Mouse (Mus musculus): Measurements from ENCODE around the gene Pnkp. TPM values are rescaled to one million over a fixed set of nuclear protein-coding genes. Genes with fewer than 3 reads are reported as not detected.

Pnkp gene
- total and polyA plus RNA-seq, 2 experiments, result 20.8 to 45.7 TPM

DNA sequence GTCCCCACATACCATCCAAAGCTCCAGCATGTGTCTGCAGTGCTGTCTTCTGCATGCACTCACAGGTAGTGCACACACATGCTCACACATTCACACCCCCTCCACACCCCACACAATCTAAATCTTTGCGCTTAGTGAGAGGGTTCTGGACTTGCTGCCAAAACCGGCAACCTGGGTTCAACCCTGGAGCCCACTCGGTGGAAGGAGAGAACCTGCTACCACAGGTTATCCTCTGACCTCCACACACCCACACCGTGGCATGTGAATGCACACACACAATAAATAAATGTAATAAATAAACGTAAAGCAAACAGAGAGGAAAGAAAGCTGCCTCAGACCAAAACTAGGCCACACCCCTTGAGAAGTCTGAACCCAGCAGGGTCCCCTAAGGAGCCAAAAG lies 9.2 kb upstream of the Pnkp start:
- H3K27me3 ChIP-seq (ENCODE audit: control insufficient read depth, insufficient read depth, low read length), result no peaks in the 10 kb centered on the region
- TF ChIP-seq POLR2A (IDR thresholded peaks at IDR 0.05; ENCODE audit: extremely low read depth, insufficient read depth, low read length) (no peak), CTCF (IDR thresholded peaks at IDR 0.05; ENCODE audit: low read depth, low read length) (no peak)
- WGBS, result 44% methylated on average over 5 of the region's 5 CpGs
- peak overlapping the region; percentile 60 for H3K4me3 ChIP-seq (ENCODE audit: insufficient read depth, low read depth, low read length)
- peaks cover 17% of the 10 kb centered on the region for H3K4me1 ChIP-seq (ENCODE audit: control insufficient read depth, insufficient read depth, low read length)
- H3K36me3 ChIP-seq (ENCODE audit: control insufficient read depth, insufficient read depth, low read length), result peaks cover 17% of the 10 kb centered on the region; the same call in 1 of the 2 replicates
- peak overlapping the region; percentile 49 for H3K9ac ChIP-seq (ENCODE audit: low read depth, low read length)
- H3K79me2 ChIP-seq (ENCODE audit: control insufficient read depth, insufficient read depth, low read length), result peaks cover 22% of the 10 kb centered on the region; the same call in 1 of the 2 replicates
- no peak for DNase-seq (ENCODE audit: extremely low read depth, low read depth, low spot score)
- H3K27ac ChIP-seq (replicated peaks; ENCODE audit: insufficient read depth, low read depth, low read length), result no peak overlapping the region

DNA sequence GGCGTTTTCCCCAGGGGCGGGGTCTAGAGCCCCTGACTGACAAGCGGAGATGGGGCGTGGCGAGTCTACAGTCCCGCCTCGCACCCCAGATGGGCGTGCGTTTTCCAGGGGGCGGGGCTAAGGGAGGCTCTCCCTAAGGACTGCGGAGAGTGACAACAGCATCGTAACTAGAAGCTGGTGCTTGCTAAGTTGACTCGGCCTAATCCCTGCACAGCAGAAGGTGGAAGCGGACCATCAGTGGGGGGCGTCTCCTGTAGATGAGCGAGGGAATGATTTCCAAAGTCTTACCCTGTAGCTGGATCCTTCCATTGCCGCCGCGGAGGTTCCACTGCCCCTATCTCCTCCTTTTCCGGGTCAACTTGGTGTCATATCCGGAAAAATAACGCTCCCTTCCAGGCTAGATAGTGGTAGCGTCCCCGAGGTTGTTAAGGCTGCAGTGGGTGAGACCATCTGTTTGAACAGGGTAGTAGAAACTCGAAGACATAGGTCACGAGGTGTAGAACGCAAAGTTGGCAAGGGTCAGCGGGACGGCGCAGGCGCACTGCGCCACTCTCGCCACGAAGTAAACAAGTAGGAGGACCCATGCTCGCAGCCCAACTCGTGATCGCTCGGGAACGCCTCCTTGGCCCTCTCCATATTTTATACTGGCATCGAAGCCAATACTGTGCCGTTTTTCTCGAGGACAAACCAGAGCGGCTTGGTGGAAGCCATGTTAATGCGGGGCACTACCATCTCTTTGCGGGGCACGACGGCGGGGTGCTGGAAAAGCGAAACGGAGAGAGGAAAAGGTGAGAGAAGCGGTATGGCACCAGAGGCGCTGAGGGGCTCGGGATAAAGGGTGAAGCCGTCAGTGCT lies 8.2 kb upstream of the Pnkp start, which contains the start of the genes Akt1s1 and Tbc1d17:
Gene Akt1s1 (plus strand): TSS at position 431 of the 855 bp plus-strand sequence.
Gene Tbc1d17 (minus strand): TSS at position 519 of the 855 bp plus-strand sequence.
- Histone ChIP-seq H3K36me3 (ENCODE audit: control insufficient read depth, insufficient read depth, low read length) (peaks cover 17% of the 10 kb centered on the region; the same call in 1 of the 2 replicates), H3K27me3 (ENCODE audit: control insufficient read depth, insufficient read depth, low read length) (no peaks in the 10 kb centered on the region), H3K27ac (replicated peaks; ENCODE audit: insufficient read depth, low read depth, low read length) (peak within 1 kb of the TSS; percentile 98), H3K4me1 (ENCODE audit: control insufficient read depth, insufficient read depth, low read length) (peaks cover 23% of the 10 kb centered on the region), H3K79me2 (ENCODE audit: control insufficient read depth, insufficient read depth, low read length) (peaks cover 22% of the 10 kb centered on the region; the same call in 1 of the 2 replicates), H3K9ac (ENCODE audit: low read depth, low read length) (peak within 1 kb of the TSS; percentile 92), H3K4me3 (ENCODE audit: insufficient read depth, low read depth, low read length) (peak within 1 kb of the TSS; percentile 93)
- DNase-seq (ENCODE audit: extremely low read depth, low read depth, low spot score), result peak; percentile 100
- TF ChIP-seq POLR2A (IDR thresholded peaks at IDR 0.05; ENCODE audit: extremely low read depth, insufficient read depth, low read length) (0 out of 2 replicates have a peak, but pooled peaks have one; percentile 62), CTCF (IDR thresholded peaks at IDR 0.05; ENCODE audit: low read depth, low read length) (no peak)
- under 1% methylated on average over 53 of the region's 54 CpGs for WGBS

GRCm38 (mm10) chr7:44849416-44850111 lies 7.4 kb upstream of the Pnkp start:
- Histone ChIP-seq H3K4me1 (ENCODE audit: control insufficient read depth, insufficient read depth, low read length) (peaks cover 23% of the 10 kb centered on the region), H3K27me3 (ENCODE audit: control insufficient read depth, insufficient read depth, low read length) (no peaks in the 10 kb centered on the region), H3K36me3 (ENCODE audit: control insufficient read depth, insufficient read depth, low read length) (peaks cover 13% of the 10 kb centered on the region; the same call in 1 of the 2 replicates), H3K4me3 (ENCODE audit: insufficient read depth, low read depth, low read length) (peak overlapping the region; percentile 93), H3K79me2 (ENCODE audit: control insufficient read depth, insufficient read depth, low read length) (peaks cover 22% of the 10 kb centered on the region; the same call in 1 of the 2 replicates), H3K27ac (replicated peaks; ENCODE audit: insufficient read depth, low read depth, low read length) (peak overlapping the region; percentile 98), H3K9ac (ENCODE audit: low read depth, low read length) (peak overlapping the region; percentile 92)
- peak; percentile 85 for DNase-seq (ENCODE audit: extremely low read depth, low read depth, low spot score)
- WGBS, result under 1% methylated on average over 41 of the region's 41 CpGs
- TF ChIP-seq POLR2A (IDR thresholded peaks at IDR 0.05; ENCODE audit: extremely low read depth, insufficient read depth, low read length) (0 out of 2 replicates have a peak, but pooled peaks have one; percentile 39), CTCF (IDR thresholded peaks at IDR 0.05; ENCODE audit: low read depth, low read length) (no peak)

- Histone ChIP-seq H3K4me1 (ENCODE audit: control insufficient read depth, insufficient read depth, low read length) (peaks cover 23% of the 10 kb centered on the region), H3K27ac (replicated peaks; ENCODE audit: insufficient read depth, low read depth, low read length) (peak overlapping the region; percentile 98), H3K36me3 (ENCODE audit: control insufficient read depth, insufficient read depth, low read length) (peaks cover 13% of the 10 kb centered on the region; the same call in 1 of the 2 replicates), H3K9ac (ENCODE audit: low read depth, low read length) (peak overlapping the region; percentile 92), H3K79me2 (ENCODE audit: control insufficient read depth, insufficient read depth, low read length) (peaks cover 22% of the 10 kb centered on the region; the same call in 1 of the 2 replicates), H3K27me3 (ENCODE audit: control insufficient read depth, insufficient read depth, low read length) (no peaks in the 10 kb centered on the region), H3K4me3 (ENCODE audit: insufficient read depth, low read depth, low read length) (peak overlapping the region; percentile 93)
- DNase-seq (ENCODE audit: extremely low read depth, low read depth, low spot score), result peak; percentile 52
- under 1% methylated on average over 33 of the region's 33 CpGs for WGBS
- TF ChIP-seq POLR2A (IDR thresholded peaks at IDR 0.05; ENCODE audit: extremely low read depth, insufficient read depth, low read length), result peak; percentile 55; the same call in 1 of the 2 replicates
- no peak for TF ChIP-seq CTCF (IDR thresholded peaks at IDR 0.05; ENCODE audit: low read depth, low read length)
These were observed 6.8 kb upstream of the Pnkp start for GRCm38 (mm10) chr7:44850146-44850545.

- H3K27me3 ChIP-seq (ENCODE audit: control insufficient read depth, insufficient read depth, low read length), result no peaks in the 10 kb centered on the region
- no peak for TF ChIP-seq POLR2A (IDR thresholded peaks at IDR 0.05; ENCODE audit: extremely low read depth, insufficient read depth, low read length)
- no peak for TF ChIP-seq CTCF (IDR thresholded peaks at IDR 0.05; ENCODE audit: low read depth, low read length)
- peaks cover 23% of the 10 kb centered on the region for H3K4me1 ChIP-seq (ENCODE audit: control insufficient read depth, insufficient read depth, low read length)
- no peak for DNase-seq (ENCODE audit: extremely low read depth, low read depth, low spot score)
- peak overlapping the region; percentile 93 for H3K4me3 ChIP-seq (ENCODE audit: insufficient read depth, low read depth, low read length)
- peak overlapping the region; percentile 98 for H3K27ac ChIP-seq (replicated peaks; ENCODE audit: insufficient read depth, low read depth, low read length)
- H3K36me3 ChIP-seq (ENCODE audit: control insufficient read depth, insufficient read depth, low read length), result peaks cover 5% of the 10 kb centered on the region; the same call in 1 of the 2 replicates
- H3K9ac ChIP-seq (ENCODE audit: low read depth, low read length), result peak overlapping the region; percentile 92
- WGBS, result 64% methylated on average over 8 of the region's 8 CpGs
- peaks cover 22% of the 10 kb centered on the region; the same call in 1 of the 2 replicates for H3K79me2 ChIP-seq (ENCODE audit: control insufficient read depth, insufficient read depth, low read length)
These were observed 5.9 kb upstream of the Pnkp start for GRCm38 (mm10) chr7:44850789-44851624.
